Mouse (Mus musculus) C2C12 (cell line): ENCODE data around the gene Ppdpf. TPM values are rescaled to one million over a fixed set of nuclear protein-coding genes. Genes with fewer than 3 reads are reported as not detected.

Source experiments
- H3K27me3 ChIP-seq: one replicate; pipeline ENCODE4 v1.6.1; 2011; ENCODE audit not compliant: control insufficient read depth, insufficient read depth, insufficient read length
- H3K36me3 ChIP-seq: one replicate; pipeline ENCODE4 v1.6.1; 2011; ENCODE audit not compliant: control insufficient read depth, insufficient read depth
- H3K4me3 ChIP-seq: one replicate; pipeline ENCODE4 v1.5.1; 2011; ENCODE audit warnings: mild to moderate bottlenecking, control low read depth; ENCODE audit not compliant: poor library complexity, insufficient read depth, severe bottlenecking
- H3K79me2 ChIP-seq: one replicate; pipeline ENCODE4 v1.6.1; 2011; ENCODE audit not compliant: control insufficient read depth, insufficient read depth
- H3K79me3 ChIP-seq: one replicate; pipeline ENCODE4 v1.6.1; 2011; ENCODE audit warnings: low read depth, control low read depth
- H3ac ChIP-seq: one replicate; pipeline ENCODE3; 2011; ENCODE audit warnings: low read depth; ENCODE audit not compliant: control insufficient read depth, insufficient read length
- CEBPB ChIP-seq: IDR thresholded peaks from one replicate; pipeline ENCODE4 v1.6.1; 2011; ENCODE audit warnings: low read depth, mild to moderate bottlenecking, control low read depth, moderate library complexity
- CTCF ChIP-seq: IDR thresholded peaks from one replicate; pipeline ENCODE4 v1.5.1; 2011; ENCODE audit not compliant: control insufficient read depth, insufficient read depth, insufficient read length
- FOSL1 ChIP-seq: IDR thresholded peaks from one replicate; pipeline ENCODE4 v1.8.0; 2011; ENCODE audit warnings: mild to moderate bottlenecking, low read length; ENCODE audit not compliant: poor library complexity, insufficient read depth, severe bottlenecking
- MAX ChIP-seq: IDR thresholded peaks from one replicate; pipeline ENCODE4 v1.6.1; 2011; ENCODE audit warnings: mild to moderate bottlenecking, control low read depth
- MYOD1 ChIP-seq: IDR thresholded peaks from one replicate; pipeline ENCODE4 v1.6.1; 2011; ENCODE audit warnings: low read depth; ENCODE audit not compliant: control insufficient read depth, insufficient read length
- MYOG ChIP-seq: IDR thresholded peaks from one replicate; pipeline ENCODE4 v1.6.1; 2011; ENCODE audit not compliant: control insufficient read depth, insufficient read length; ENCODE audit errors: extremely low read depth
- USF1 ChIP-seq: IDR thresholded peaks from one replicate; pipeline ENCODE4 v1.6.1; 2011; ENCODE audit warnings: low read depth, mild to moderate bottlenecking, control low read depth, moderate library complexity
- polyA plus RNA-seq: library from polyadenylated mRNA; unstranded; fragments of >200 nt; fragmentation: generic; extraction: Trizol; gene quantifications from one replicate; pipeline ENCODE4 v1.2.1, GENCODE M21; 2012; ENCODE audit warnings: missing spikeins

Gene Ppdpf
- polyA plus RNA-seq, 1 experiment, result 43.4 TPM

- TF ChIP-seq FOSL1, result no peak
- TF ChIP-seq MYOG, result no peak
- TF ChIP-seq USF1, result no peak
- no peak for TF ChIP-seq MAX
- TF ChIP-seq CTCF, result no peak
- TF ChIP-seq CEBPB, result no peak
- no peak for TF ChIP-seq MYOD1
- H3K27me3 ChIP-seq, result peaks cover 74% of the 10 kb centered on the region
- H3K4me3 ChIP-seq, result no peak overlapping the region
- no peak overlapping the region for H3ac ChIP-seq
- H3K36me3 ChIP-seq, result no peaks in the 10 kb centered on the region
- no peaks in the 10 kb centered on the region for H3K79me2 ChIP-seq
- no peaks in the 10 kb centered on the region for H3K79me3 ChIP-seq
Observed at GRCm38 (mm10) chr2:181205678-181206077, 18.6 kb downstream of the Ppdpf start.

GRCm38 (mm10) chr2:181206118-181206517 is 19.1 kb downstream of the Ppdpf start:
- TF ChIP-seq USF1 (peak; percentile 19), MYOD1 (no peak), FOSL1 (no peak), CEBPB (no peak), MAX (no peak)
- Histone ChIP-seq H3K36me3 (no peaks in the 10 kb centered on the region), H3K4me3 (no peak overlapping the region), H3K27me3 (peaks cover 76% of the 10 kb centered on the region), H3K79me2 (no peaks in the 10 kb centered on the region), H3ac (no peak overlapping the region), H3K79me3 (no peaks in the 10 kb centered on the region)

DNA sequence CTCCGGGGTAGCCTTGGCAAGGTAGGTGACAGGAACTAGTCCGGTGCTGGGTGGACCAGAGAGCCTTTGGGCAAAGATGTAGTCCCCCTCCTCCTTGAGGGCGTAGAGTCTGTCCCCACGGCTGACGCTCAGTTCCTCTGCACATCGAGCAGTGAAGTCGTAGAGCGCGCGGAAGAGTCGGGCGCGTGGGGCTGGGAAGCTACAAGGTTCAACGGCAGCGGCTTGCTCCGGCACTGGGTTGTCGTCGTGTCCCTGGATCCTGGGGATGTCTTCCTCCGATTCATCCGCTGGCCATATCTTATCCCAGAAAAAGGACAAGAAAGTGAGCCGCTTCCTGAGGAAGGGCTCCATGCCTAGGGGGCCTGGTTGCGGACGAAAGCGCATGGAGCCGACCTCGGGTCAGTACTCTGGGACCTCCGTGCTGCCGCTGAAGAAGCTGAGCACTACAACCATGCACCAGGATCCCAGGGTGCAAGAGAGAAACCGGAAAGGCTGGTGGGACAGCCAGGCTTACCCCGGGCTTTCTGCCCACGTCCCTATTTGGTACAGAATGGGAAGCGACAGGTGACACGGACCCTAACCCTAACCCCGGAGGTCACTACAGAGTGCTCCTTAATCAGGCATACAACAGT is 25.5 kb downstream of the Ppdpf start:
- Histone ChIP-seq H3K36me3 (no peaks in the 10 kb centered on the region), H3K79me2 (no peaks in the 10 kb centered on the region), H3K27me3 (peaks cover 70% of the 10 kb centered on the region), H3K79me3 (no peaks in the 10 kb centered on the region), H3ac (no peak overlapping the region), H3K4me3 (no peak overlapping the region)
- no peak for TF ChIP-seq MAX
- no peak for TF ChIP-seq FOSL1
- TF ChIP-seq USF1, result no peak
- no peak for TF ChIP-seq MYOG
- no peak for TF ChIP-seq CTCF
- TF ChIP-seq MYOD1, result no peak
- no peak for TF ChIP-seq CEBPB

DNA sequence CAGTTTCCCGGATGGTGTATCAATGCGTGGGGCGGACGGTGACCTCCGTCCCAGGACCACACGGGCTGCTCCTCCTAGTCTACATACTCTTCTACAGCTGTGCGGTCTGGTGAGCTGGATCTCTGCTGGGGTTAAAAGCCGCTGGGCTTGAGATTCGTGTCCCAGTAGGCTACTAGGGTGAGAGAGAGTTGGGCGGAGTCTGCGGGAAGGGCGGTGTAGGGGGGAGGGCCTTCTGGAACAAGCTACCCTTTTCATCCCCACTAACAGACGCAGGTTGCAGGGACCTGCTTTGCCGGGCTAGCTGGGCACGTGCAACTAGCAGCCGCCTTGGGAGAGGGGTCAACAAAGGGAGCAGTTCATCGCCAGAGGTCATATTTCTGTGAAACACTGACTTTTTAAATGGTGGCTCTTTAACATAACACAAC is 26.0 kb downstream of the Ppdpf start, which contains the start of gene Srms:
TSS of gene Srms (minus strand) at position 165 of the 425 bp plus-strand sequence.
- Histone ChIP-seq H3K36me3 (no peaks in the 10 kb centered on the region), H3K4me3 (no peak within 1 kb of the TSS), H3K79me3 (no peaks in the 10 kb centered on the region), H3K79me2 (no peaks in the 10 kb centered on the region), H3ac (no peak within 1 kb of the TSS), H3K27me3 (peaks cover 64% of the 10 kb centered on the region)
- TF ChIP-seq MYOG, result no peak
- TF ChIP-seq CTCF, result no peak
- no peak for TF ChIP-seq CEBPB
- TF ChIP-seq USF1, result no peak
- TF ChIP-seq MYOD1, result no peak
- TF ChIP-seq MAX, result no peak
- TF ChIP-seq FOSL1, result no peak

- H3K36me3 ChIP-seq, result no peaks in the 10 kb centered on the region
- H3K79me2 ChIP-seq, result no peaks in the 10 kb centered on the region
- H3K27me3 ChIP-seq, result peaks cover 43% of the 10 kb centered on the region
- TF ChIP-seq FOSL1, result no peak
- no peak for TF ChIP-seq MYOD1
- TF ChIP-seq MAX, result no peak
- no peak for TF ChIP-seq USF1
- TF ChIP-seq MYOG, result no peak
- TF ChIP-seq CEBPB, result no peak
- TF ChIP-seq CTCF, result no peak
- no peak overlapping the region for H3ac ChIP-seq
- no peak overlapping the region for H3K4me3 ChIP-seq
- no peaks in the 10 kb centered on the region for H3K79me3 ChIP-seq
Observed at GRCm38 (mm10) chr2:181216037-181216436, 29.0 kb downstream of the Ppdpf start.
